Mouse (Mus musculus) CH12.LX (cell line): ENCODE results near the gene Pxk. TPM values are rescaled to one million over a fixed set of nuclear protein-coding genes. Genes with fewer than 3 reads are reported as not detected.

Experiments
- DNase-seq: peaks from one replicate; pipeline ENCODE4 v3.0.0-alpha.2; 2013; ENCODE audit errors: extremely low read depth
- H3K27ac ChIP-seq: 2 replicates; pipeline ENCODE4 v1.5.1; 2012; ENCODE audit warnings: low read depth, mild to moderate bottlenecking, control low read depth, moderate library complexity; ENCODE audit not compliant: insufficient read depth
- H3K27me3 ChIP-seq: replicated peaks from 2 replicates; pipeline ENCODE3; 2012; ENCODE audit warnings: inconsistent platforms
- H3K36me3 ChIP-seq, 2 experiments: replicated peaks in 1 of 2; 2 replicates each; pipeline versions ENCODE3 to v1.6.1; 2012; ENCODE audit warnings: inconsistent platforms in 1 of 2, low read length in 1 of 2, mild to moderate bottlenecking in 1 of 2, mixed read lengths in 1 of 2, moderate library complexity in 1 of 2; ENCODE audit not compliant: control insufficient read depth in 1 of 2, insufficient read depth in 1 of 2
- H3K4me1 ChIP-seq, 2 experiments: 2 replicates each; pipeline ENCODE4 v1.6.1; 2012; ENCODE audit warnings: inconsistent platforms in 1 of 2, moderate library complexity in 1 of 2; ENCODE audit not compliant: insufficient read depth in 2 of 2, control insufficient read depth in 1 of 2
- H3K4me2 ChIP-seq: 2 replicates; pipeline ENCODE4 v1.6.1; 2012; ENCODE audit warnings: low read depth, mild to moderate bottlenecking, control low read depth; ENCODE audit not compliant: poor library complexity, insufficient read depth, severe bottlenecking
- H3K4me3 ChIP-seq, 3 experiments: fragments of 150-350 bp in 1 of 3; sonication (generic) in 1 of 3; replicated peaks in 1 of 3; 2 replicates each; pipeline versions ENCODE3 to v1.5.1; 2011 to 2012; ENCODE audit warnings: low read depth in 2 of 3, low read length in 2 of 3, mild to moderate bottlenecking in 2 of 3, moderate library complexity in 2 of 3, control low read depth in 1 of 3, improper control_type of control experiment in 1 of 3, inconsistent platforms in 1 of 3, mixed read lengths in 1 of 3; ENCODE audit not compliant: poor library complexity in 1 of 3
- H3K79me2 ChIP-seq: replicated peaks from 2 replicates; pipeline ENCODE4 v1.6.1; 2012; ENCODE audit warnings: mild to moderate bottlenecking, moderate library complexity; ENCODE audit not compliant: control insufficient read depth, poor library complexity, insufficient read depth, severe bottlenecking; ENCODE audit errors: extremely low read depth
- H3K9ac ChIP-seq: 2 replicates; pipeline ENCODE4 v1.6.1; 2012; ENCODE audit warnings: low read depth, mild to moderate bottlenecking, control low read depth, moderate library complexity; ENCODE audit not compliant: insufficient read depth
- H3K9me3 ChIP-seq: replicated peaks from 2 replicates; pipeline ENCODE3; 2012; ENCODE audit warnings: low read length, inconsistent platforms, mixed read lengths
- ELF1 ChIP-seq: IDR thresholded peaks from 2 replicates; pipeline ENCODE4 v1.6.1; 2014; ENCODE audit warnings: low read depth, mild to moderate bottlenecking, inconsistent platforms, low read length, improper control_type of control experiment
- EP300 ChIP-seq: IDR thresholded peaks from 2 replicates; pipeline ENCODE4 v1.6.1; 2011; ENCODE audit warnings: low read length, improper control_type of control experiment
- HCFC1 ChIP-seq: IDR thresholded peaks from 2 replicates; pipeline ENCODE4 v1.6.1; 2012; ENCODE audit warnings: low read depth, mild to moderate bottlenecking, inconsistent platforms, low read length, improper control_type of control experiment
- JUN ChIP-seq: IDR thresholded peaks from 2 replicates; pipeline ENCODE4 v1.6.1; 2011; ENCODE audit warnings: low read depth, mild to moderate bottlenecking, low read length, improper control_type of control experiment, moderate library complexity; ENCODE audit not compliant: insufficient read depth
- KAT2A ChIP-seq: IDR thresholded peaks from 2 replicates; pipeline ENCODE4 v1.6.1; 2012; ENCODE audit warnings: low read length, improper control_type of control experiment, inconsistent platforms; ENCODE audit not compliant: insufficient replicate concordance
- MEF2A ChIP-seq: IDR thresholded peaks from 2 replicates; pipeline ENCODE4 v1.6.1; 2014; ENCODE audit warnings: low read depth, mild to moderate bottlenecking, inconsistent platforms, low read length, improper control_type of control experiment, borderline replicate concordance
- MXI1 ChIP-seq: IDR thresholded peaks from 2 replicates; pipeline ENCODE4 v1.6.1; 2011; ENCODE audit warnings: mild to moderate bottlenecking, low read depth, low read length, improper control_type of control experiment
- NELFE ChIP-seq: IDR thresholded peaks from 2 replicates; pipeline ENCODE4 v1.6.1; 2011; ENCODE audit warnings: low read depth, low read length, improper control_type of control experiment
- NRF1 ChIP-seq: IDR thresholded peaks from 2 replicates; pipeline ENCODE4 v1.6.1; 2014; ENCODE audit warnings: low read depth, mild to moderate bottlenecking, inconsistent platforms, low read length, improper control_type of control experiment, moderate library complexity
- SIN3A ChIP-seq: IDR thresholded peaks from 2 replicates; pipeline ENCODE4 v1.6.1; 2012; ENCODE audit warnings: low read length, improper control_type of control experiment, inconsistent platforms
- ZKSCAN1 ChIP-seq: IDR thresholded peaks from 2 replicates; pipeline ENCODE4 v1.6.1; 2012; ENCODE audit warnings: low read depth, inconsistent platforms, low read length, improper control_type of control experiment, borderline replicate concordance
- ZNF384 ChIP-seq: IDR thresholded peaks from 2 replicates; pipeline ENCODE4 v1.6.1; 2012; ENCODE audit warnings: low read depth, low read length, improper control_type of control experiment, inconsistent platforms
- dilution Hi-C: fragments of 300-500 bp; cut with MboI; formaldehyde crosslinking; loops from 2 replicates; pipeline ENCODE4 v1.14.3; 2020; ENCODE audit warnings: low sequenced_read_pairs; ENCODE audit not compliant: extremely low pct_unique_long_range_greater_than_20kb, extremely low pct_ligation_motif_present
- in situ Hi-C: fragments of 300-500 bp; cut with MboI; formaldehyde crosslinking; loops from 3 replicates; pipeline ENCODE4 v1.14.3; 2019; ENCODE audit warnings: low sequenced_read_pairs, low pct_ligation_motif_present, low pct_unique_long_range_greater_than_20kb, mixed read lengths
- polyA plus RNA-seq: library from polyadenylated mRNA; unstranded; fragments of >175 nt; gene quantifications from 2 replicates; pipeline ENCODE4 v1.2.1, GENCODE M21; 2012; ENCODE audit warnings: low read depth; ENCODE audit not compliant: insufficient read length
- total RNA-seq, 2 experiments: library from RNA; depleted of rRNA; stranded (reverse); fragments of 300-350 nt in 1 of 2; fragments of >200 nt in 1 of 2; gene quantifications; 2 replicates each; pipeline ENCODE4 v1.2.3; 2012 to 2014

Gene Pxk
- total and polyA plus RNA-seq, 3 experiments: 11.7 to 55.7 (median 28.9) TPM

GRCm38 (mm10) chr14:8201715-8202114, 103.7 kb downstream of the Pxk start:
- H3K79me2 ChIP-seq: no peaks in the 10 kb centered on the region
- peaks cover 3% of the 10 kb centered on the region for H3K27me3 ChIP-seq
- TF ChIP-seq JUN: no peak
- TF ChIP-seq NRF1: no peak
- H3K9me3 ChIP-seq: no peaks in the 10 kb centered on the region
- H3K9ac ChIP-seq: no peak overlapping the region
- in situ Hi-C loops: no loop called here
- no peak overlapping the region for H3K4me3 ChIP-seq
- H3K4me2 ChIP-seq: no peak overlapping the region
- H3K36me3 ChIP-seq: no peaks in the 10 kb centered on the region
- peaks cover 4 to 6% of the 10 kb centered on the region in 2 experiments; a peak in 3 of 4 replicates for H3K4me1 ChIP-seq
- dilution Hi-C loops: no loop called here
- H3K27ac ChIP-seq: no peak overlapping the region
- no peak for DNase-seq

GRCm38 (mm10) chr14:8206179-8206910, 108.3 kb downstream of the Pxk start:
- peaks cover 3% of the 10 kb centered on the region for H3K27me3 ChIP-seq
- H3K27ac ChIP-seq: no peak overlapping the region
- no peak overlapping the region for H3K4me3 ChIP-seq
- dilution Hi-C loops: no loop called here
- no peak overlapping the region for H3K4me2 ChIP-seq
- H3K79me2 ChIP-seq: no peaks in the 10 kb centered on the region
- no peaks in the 10 kb centered on the region for H3K36me3 ChIP-seq
- H3K9ac ChIP-seq: no peak overlapping the region
- H3K9me3 ChIP-seq: no peaks in the 10 kb centered on the region
- TF ChIP-seq SIN3A (no peak), ZKSCAN1 (no peak), NELFE (no peak), MEF2A (no peak), HCFC1 (no peak), EP300 (no peak), KAT2A (no peak), ZNF384 (no peak), MXI1 (no peak)
- TF ChIP-seq, all 38 proteins: peak for 0
- H3K4me1 ChIP-seq: no peaks in the 10 kb centered on the region; a peak in 1 of 4 replicates
- in situ Hi-C loops: no loop called here
- no peak for DNase-seq

GRCm38 (mm10) chr14:8207105-8207504, 109.1 kb downstream of the Pxk start:
- Histone ChIP-seq H3K27me3 (peaks cover 1% of the 10 kb centered on the region), H3K4me1 (no peaks in the 10 kb centered on the region; a peak in 1 of 4 replicates), H3K4me2 (no peak overlapping the region), H3K9ac (no peak overlapping the region), H3K4me3 (no peak overlapping the region), H3K36me3 (no peaks in the 10 kb centered on the region), H3K27ac (no peak overlapping the region), H3K9me3 (no peaks in the 10 kb centered on the region), H3K79me2 (no peaks in the 10 kb centered on the region)
- TF ChIP-seq ELF1 (no peak), MEF2A (no peak), JUN (no peak), ZNF384 (no peak)
- in situ Hi-C loops (no loop called here), dilution Hi-C loops (no loop called here)
- no peak for DNase-seq
